Mouse (Mus musculus): ENCODE results near the gene Patj.

Gene Patj

DNA sequence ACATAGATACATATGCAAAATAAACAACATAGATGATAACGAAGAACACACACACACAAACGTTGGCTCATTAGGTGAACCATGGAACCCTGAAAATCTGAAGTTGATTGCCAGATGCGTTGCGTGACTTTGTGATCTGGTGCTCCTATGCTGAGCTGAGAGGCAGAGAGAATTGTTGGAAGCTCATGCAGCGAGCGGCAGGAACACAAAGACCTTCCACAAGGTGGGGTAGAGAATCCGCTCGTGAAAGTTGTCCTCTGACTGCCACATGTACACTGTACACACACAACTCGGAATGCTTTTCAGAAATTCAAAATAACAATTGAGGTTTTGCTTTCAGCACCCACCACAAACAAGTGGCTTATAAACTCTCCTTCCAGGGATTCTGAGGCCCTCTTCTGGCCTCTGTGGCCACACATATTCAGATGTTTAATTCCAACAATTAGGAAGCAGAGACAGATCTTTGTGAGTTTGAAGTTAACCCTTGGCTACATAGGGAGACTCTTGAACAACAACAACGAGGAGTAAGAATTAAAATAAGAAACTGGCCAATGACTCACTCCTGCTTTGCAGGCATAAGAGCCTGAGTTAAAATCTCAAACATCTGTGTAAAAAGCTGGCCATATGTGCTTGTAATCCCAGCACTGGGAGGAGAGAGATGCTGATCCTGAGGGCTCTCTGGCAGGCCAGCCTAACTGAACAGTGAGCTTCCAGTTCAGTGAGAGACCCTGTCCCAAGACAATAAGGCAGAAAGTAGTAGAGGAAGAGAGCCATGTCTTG lies 116.6 kb downstream of the Patj start:
- DNase-seq = no peak

DNA sequence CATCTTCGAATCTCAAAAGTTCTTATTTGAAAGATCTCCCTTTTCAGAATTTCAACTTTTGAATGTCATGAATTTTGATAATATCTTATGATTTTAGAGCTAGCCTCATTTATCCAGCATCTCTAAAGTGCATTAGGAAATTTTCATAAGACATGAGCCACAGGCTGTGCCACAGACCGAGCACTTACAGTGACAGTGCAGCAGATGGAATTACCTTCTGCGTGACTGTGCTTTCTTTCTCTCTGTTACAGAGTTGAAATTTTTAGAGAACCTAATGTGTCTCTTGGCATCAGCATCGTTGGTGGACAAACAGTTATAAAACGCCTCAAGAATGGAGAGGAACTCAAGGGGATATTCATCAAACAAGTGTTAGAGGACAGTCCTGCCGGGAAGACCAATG lies 124.9 kb downstream of the Patj start:
- no peak for DNase-seq

DNA sequence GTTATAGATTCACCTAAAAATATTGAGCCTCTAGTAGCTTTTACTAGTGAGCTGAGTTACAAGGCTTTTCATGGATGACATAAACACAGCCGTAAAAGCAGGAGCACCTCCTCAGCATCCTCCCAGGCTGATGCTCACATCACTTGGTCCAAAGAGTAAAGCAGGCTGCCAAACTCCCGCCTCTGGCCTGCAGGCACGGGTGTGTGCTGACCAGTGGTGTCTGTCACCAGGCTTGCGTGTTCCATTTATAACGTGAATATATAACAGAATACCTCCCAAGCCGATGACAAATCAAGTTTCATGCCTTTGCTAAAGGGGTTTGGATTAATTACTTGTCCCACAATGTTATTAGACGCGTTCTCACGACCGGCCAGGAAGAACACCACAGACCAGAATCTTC lies 128.9 kb downstream of the Patj start:
- DNase-seq = no peak

DNA sequence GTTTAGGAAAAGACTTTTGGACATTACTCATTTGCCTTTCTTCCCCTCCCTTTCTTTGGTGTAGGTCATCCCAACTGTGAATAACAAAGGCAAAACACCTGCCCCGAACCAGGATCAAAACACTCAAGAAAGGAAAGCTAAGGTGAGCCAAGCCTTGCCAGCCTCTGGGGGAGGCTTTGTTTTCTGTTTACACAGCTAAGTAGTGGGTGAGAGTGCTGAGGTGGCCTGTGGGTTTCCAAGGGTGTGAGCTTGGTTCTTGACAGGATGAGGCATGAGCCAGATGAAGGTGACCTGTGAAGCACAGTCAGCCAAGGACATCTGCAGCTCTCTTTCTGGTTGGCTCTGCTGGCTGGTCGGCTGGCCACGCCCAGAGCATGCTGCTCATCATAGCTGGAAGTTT lies 139.9 kb downstream of the Patj start:
- no peak for DNase-seq

DNA sequence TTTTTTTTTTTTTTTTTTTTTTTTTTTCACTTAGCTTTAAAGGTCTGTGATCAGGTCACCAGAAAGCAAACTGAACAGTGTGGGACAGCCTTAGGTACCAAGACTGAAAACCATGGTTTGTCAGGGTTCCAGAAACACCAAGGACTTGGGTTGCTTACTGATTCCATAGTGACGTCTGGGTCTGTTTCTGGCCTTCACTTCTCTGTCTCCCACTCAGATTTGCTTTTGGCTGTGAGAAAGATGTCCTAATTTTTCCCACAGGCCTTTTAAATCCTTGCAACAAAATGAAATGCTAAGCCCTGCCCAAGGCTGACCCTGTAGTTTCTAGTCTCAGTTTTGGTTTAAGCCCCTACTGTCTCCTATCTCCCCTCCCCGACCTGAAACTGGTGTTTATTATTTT lies 146.0 kb downstream of the Patj start:
- DNase-seq = no peak

DNA sequence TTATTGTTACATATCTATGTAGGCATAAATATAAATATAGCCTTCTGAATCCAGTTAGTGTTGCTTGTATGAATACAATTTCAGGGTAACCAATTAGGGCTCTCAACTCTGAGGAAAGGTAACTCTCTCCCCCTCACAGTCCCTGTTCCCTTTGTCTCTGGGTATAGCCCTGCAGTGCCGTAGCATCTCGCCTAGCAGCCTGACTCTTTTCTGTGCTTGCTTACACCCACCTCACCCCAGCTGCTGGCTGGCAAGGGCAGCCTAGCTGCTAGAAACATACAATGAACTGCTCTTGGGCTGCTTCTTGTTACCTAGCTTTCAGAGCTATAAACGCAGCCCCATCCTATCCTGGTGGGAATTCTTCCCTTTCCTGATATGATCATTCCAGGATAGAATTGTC lies 147.4 kb downstream of the Patj start:
- DNase-seq = no peak

DNA sequence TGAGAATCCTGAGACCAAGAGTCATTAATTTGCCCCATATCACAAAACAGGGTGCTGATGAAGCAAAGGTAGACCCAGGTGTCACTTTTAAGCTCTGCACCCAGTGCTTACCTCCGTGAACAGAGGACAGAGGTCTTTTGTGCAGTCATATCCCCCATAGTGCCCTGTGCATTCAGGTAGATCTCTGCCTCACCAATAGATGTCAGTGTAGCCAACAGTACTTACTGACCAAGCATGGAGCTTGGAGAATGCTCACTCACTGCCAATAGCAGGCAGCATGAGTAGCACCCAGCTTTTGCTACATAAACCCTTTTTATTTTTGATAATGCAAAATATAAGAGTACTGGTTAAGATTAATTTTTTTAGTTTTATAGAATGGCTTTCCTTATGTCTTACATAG lies 149.8 kb downstream of the Patj start:
- peak in 1 of 2 experiments; percentile 15 for DNase-seq

DNA sequence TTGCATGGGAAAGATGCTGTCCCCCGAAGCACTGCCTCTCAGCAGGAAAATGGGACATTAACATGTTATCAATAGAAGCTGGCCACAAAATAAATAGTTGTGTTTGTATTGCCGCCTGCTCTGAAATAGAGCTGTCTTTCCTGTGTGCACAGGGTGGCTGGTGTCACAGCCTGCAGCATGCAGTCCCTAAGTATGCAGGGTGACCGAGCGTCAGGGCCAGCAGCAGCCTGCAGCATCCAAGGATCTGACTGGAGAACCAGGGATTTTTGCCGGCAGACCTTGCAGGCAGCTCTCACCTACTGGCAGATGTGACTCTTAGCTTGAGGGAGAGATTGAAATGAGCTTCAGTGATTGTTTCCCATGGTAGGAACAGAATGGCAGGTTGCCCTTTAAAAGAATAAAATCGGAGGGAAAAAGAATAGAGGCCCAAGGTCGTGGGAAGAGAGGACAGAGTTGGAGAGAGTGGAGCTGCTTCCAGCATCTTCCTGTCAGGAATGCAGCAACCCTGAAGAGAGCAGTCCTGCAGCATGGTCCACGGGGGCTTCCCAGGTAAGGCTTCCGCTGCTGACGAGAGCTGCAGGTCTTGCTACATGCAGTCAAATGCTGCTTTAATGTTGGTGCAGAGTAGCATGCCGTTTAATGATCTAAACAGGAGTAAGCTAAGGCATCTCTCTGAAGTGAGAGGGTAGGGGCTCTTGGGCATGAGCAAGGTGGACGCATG lies 151.0 kb downstream of the Patj start:
- no peak for DNase-seq

DNA sequence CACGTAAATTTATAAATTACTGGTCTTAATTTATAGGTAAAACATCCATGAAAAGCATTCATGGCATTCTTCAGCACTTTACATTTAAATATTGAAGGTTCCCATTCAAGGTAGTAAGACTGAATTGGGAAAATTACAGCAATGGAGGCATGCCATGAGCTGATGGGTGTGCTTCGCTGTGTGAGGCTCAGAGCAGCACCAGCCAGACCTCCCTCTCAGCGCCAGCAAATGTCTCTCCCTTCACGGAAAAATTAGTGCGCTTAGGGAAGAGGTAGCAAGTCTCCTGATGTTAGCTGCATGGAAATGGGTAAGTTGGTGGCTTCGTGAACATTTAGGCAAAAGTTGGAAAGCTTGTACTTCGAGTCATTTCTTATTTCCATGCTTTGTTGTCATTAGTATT lies 153.9 kb downstream of the Patj start:
- no peak for DNase-seq

DNA sequence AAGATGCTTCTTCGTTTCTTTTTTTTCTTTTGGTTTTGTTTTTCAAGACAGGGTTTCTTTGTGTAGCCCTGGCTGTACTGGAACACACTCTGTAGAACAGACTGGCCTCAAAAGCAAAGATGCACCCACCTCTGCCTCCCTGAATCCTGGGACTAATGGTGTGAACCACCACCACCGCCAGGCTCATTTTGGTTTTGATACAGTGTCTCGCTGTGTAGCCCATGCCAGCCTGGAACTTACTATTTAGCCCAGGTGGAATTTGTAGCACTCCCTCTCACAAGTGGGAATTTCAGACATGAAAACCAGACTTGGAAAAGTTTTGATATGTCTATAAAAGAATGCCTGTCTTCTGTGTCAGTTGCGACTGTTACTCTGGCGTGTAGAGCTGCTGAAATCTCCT lies 154.5 kb downstream of the Patj start:
- no peak for DNase-seq

DNA sequence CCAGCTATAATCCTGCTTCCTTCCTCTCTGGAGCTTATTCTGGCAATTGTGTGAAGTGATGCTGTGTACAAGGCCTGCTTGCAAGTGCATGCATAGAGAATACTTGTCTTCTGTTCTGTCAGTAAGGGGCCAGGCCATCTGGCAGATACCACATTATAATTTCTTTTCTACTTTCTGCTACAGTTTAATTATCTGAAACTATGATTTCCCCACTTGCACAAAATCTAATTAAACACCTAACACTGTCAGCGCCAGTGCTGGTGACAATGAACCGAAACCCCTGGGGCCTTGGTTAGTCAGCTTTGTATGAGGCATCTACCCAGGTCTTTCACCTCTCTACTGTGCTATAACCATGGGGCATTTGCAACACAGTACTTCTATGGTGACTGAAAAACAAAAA lies 160.1 kb downstream of the Patj start:
- no peak for DNase-seq

DNA sequence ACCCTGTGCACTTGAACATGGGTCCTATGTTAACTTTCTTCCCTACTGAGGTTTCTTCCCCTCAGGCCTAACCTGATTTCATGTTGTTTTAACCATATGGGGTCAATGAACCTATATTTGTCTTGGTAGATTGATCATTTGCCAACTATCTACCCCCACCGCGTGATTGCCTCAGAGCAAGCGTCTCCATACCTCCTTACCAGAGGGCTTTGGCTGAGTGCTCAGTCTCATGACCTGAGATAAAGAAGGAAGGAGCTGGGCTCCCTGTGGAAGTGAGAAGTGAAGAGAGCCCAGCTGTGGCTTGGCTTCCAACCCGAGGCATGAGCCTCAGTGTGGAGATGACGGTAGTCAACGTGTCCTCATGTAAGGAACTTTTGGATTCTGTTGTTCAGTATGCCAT lies 160.9 kb downstream of the Patj start:
- DNase-seq = no peak

DNA sequence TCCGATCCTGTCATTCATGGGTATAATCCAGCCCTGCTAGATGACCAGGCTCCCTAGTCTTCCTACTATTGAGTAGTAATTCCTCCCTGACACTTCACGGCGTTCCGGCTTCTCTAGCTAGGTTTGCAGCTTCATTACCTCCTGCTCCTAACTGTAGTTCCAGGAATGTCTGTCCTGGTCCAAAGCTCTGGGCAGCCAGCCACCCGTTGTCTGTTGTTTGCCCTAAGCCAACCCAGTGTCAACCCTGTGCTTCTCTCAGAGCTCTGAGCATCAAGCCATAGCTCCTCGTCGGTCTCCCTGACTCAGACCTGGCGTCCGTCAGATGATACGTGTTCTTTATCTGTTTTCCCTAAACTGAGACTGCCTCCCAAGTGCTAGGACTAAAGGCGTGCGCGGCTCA lies 161.6 kb downstream of the Patj start:
- peak; percentile 45 to 48 for DNase-seq

DNA sequence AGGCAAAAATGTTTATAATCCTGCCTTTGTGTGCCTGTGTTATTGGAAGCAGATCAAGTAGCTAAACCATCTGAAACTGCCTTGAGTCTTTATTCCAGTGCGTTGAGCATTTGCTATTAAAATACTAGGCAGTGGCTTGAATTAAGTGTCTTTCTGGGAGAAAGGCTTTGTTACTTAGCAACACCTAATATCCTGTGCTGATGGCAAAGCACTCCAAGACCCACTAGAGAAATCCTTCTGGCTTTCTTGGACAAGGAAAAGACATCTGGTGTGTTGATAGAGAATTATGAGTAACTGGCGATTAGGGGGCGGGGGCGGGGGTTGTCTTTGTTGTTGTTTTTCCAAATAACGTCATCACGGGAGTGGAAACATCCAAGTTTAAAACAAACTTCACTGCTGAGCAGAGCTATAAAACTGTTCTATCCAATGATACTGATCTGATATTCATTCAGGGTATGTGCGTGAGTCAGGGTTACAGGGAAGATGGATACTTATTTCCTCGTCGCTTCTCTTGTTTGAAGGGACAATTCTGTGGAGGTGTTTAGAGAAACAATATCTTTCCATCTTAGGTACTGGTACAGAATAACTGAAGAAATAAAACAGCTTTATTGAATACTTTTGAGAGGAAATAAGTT lies 164.7 kb downstream of the Patj start:
- DNase-seq = no peak

DNA sequence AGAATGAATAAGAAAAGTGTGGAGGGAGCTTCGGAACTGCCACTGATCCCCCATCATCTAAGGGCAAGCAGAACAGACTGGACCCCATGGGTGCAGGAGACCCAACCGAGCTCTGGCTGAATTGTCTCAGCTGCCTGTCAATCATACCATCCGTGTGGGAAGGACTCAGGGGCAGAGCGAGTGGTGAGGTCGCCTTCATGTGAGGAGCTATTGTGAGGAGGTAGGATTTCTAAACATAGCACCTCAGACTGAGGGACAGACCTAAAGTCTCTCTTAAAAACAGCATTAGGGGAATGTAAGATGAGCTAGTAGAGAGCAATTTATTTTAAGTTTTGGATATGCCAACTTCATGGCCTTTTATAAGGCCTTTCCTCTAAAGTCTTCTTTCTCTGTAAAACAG lies 167.5 kb downstream of the Patj start:
- no peak for DNase-seq

DNA sequence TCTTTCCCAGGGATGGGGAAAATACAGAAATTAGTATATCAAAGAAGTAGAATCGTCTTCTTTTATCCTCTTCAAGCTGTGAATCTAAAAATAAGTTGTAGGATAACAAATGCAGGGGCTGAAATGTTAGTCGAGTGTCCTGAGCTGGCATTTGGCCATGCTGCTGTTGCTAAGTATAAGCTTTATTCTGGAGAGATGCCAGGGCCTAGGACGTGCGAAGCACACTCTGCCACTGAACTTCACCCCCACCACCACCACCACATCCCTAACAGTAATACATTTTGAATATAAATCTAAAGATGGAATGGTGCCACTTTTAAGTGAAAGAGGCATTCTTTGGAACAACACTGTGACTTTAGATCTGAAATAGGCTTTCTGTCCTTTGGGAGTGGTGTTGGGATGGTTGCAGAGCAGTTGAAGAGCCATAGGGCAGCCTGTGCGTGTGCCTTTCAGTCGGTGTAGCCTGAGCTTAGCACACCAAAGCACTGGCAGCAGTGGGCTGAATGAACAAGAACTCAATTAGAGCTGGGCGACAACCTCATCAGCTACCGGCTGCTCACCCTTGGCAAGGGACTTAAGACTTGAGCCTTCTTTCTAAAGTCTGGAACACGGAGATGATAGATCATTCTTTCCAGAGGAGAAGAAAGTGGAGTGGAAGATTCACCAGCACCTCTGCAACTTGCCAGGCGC lies 168.1 kb downstream of the Patj start:
- DNase-seq = peak; percentile 50 to 54

DNA sequence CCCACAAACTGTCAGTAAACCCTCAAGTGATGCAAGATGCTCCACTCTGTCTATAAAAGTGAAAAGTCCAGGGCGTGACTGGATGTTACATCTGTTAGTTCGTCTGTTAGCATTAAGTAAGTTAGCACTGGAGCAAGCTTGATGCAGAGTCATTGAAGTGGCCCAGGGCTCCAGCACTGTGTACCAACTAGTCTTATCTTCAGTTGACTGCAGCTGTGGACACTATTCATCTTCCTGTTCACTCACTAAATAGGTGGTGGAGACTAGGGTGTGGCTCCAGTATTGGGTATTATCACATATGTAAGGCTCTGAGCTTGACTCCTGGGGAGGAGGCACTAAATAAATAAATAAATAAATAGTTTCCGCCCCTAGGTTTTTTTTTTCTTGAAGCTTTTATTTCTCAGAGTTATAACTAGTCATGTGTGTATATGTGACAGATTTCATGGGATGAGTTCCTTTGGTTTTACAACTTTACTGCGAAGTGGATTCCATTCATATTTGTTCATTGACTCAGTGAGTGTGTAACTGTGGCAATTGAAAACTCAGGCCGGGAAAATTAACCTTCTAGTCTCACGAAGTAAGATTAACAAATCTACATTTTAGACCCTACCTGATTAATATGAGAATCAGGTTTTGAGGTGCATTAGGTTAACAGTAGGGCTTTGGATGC lies 168.7 kb downstream of the Patj start:
- DNase-seq = no peak

DNA sequence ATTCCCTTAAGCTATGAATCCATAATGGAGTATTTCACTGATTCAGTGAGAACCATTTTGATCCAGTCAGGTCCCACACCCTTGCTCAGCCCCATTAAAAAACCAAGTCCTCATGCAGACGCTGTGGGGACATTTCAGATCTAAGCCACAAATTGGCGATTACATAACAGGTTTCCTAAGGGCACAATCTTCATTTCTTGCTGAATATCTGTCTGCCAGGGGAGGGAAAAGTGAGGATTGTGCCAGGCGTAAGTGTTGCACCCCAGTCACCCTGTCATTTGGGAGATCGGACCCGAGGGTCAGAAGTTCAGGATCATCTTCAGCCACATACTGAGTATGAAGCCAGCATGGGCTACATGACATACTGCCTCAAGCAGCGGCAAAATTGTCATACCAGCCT lies 171.2 kb downstream of the Patj start:
- no peak for DNase-seq

DNA sequence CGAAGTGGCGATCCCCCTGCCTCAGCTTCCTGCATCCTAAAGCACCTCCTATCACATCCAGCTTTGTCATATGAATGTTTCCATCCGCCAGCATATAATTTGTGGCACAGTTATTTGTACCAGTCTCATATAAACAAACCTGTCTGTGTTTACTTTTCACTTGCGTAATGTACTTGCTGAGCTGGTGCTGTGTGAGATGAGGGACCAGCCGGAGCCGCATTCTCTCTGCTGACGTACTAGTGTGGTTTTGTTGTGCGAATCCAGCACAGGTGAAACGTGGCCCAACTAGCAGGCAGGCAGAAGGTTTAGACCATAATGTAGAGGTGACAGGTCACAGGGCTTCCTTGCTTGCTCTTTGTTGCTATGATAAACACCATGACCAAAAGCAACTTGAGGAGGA lies 171.9 kb downstream of the Patj start:
- no peak for DNase-seq

DNA sequence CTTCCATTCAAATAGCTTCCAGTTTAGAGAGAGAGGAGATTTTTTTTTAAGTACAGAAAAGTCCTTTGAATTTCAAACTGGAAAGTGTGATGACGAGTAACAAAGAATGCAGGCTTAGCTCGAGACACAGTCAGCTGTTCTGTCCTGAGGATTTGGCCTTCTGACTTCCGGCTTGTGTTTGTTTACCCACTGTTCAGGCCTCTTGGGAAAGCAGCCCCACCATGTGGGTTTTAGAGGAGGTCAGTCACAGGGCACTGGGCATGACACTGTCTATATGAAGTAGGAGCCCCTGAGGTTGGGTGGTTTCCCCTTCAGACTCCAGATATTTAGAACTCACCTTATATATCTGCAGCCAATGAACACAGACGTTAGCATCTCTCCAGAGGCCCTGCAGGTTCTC lies 174.3 kb downstream of the Patj start:
- DNase-seq = no peak

DNA sequence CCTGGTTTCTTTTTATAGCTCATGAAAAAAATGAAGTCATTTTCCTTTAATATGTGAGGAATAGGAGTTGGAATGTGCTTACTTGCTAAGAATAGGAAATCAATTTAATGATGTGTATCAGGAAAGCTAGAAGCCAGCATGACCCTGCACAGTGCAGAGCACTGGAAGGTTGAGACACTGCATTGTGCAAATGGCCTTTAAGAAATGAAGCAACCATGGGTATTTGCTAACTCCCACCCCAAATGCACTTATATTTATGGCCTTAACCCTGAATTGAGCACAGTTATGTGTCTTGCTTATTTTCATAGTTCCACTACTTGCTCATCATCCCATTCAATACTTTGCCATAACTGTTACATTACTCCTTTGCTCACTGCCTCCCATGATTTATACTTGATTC lies 181.7 kb downstream of the Patj start:
- no peak for DNase-seq

DNA sequence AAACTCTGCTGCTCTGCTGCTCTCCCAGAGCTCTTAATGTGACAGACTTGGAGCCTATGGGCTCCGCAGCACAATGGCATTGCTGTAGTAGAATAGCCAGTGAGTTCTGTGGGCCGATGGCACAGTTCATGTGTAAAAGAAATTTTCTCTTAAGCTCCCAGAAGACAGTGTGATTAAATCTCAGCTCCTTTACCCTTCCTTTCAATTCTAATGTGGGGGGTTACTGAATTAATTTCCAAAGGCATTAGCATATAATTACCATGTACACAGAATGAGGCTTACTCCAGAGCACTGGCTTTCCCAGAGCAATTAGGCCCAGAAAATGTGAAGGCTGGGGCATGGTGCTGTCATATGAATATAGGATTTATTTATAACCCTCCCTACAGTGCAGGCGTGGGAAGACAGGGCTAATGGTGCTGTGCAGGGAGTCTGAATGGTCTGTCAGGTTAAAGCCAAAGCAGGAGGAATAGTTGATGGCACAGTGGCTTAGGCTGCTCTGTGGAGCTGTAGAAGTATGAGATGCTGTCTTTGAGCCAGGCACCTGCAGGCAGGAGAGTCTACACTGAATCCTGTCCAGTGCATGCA lies 182.5 kb downstream of the Patj start:
- no peak for DNase-seq

DNA sequence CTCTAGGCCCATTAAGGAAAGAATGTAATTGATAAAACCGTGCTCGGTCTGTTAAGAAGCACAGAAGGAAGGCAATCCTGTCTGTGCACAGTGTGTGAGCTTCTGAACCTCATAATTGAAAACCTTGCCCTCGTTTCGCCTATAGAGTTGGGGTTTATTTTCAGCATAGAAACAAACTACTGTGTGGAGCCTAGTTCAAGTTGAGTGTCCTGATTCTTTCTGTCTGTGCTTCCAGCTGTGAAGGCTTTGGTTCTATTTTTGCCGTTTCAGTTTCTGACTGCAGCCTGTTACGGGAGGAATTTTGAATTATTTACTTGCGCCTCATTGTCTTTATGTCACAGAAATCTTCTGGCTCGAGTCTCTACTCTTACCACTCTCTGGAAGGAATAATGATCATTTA lies 185.9 kb downstream of the Patj start:
- no peak for DNase-seq
